Mouse (Mus musculus) layer of hippocampus, postnatal 25 days (tissue): ENCODE measurements around the gene Ybx2. TPM values are rescaled to one million over a fixed set of nuclear protein-coding genes. Genes with fewer than 3 reads are reported as not detected.
"Not testable (repeated sequence)": the region's sequence is repeated elsewhere in the genome, so short reads cannot be mapped to it uniquely, and the experiment has no call there.

Experiments
- DNase-seq, 2 experiments: peaks; one replicate each; pipeline ENCODE4 v3.0.0; 2022; ENCODE audit warnings: mixed read lengths in 2 of 2, low spot score in 1 of 2; ENCODE audit errors: extremely low spot score in 1 of 2
- total RNA-seq, 2 experiments: library from RNA; stranded (reverse); gene quantifications; 2 replicates each; pipeline ENCODE4 v1.2.3; 2021

Ybx2 gene
- total RNA-seq, 2 experiments from 2014 or later = 7.3 to 11.1 TPM

GRCm38 (mm10) chr11:69955618-69956017 lies 20.0 kb downstream of the Ybx2 start:
- not testable (repeated sequence) for DNase-seq

GRCm38 (mm10) chr11:69956218-69956617 lies 20.6 kb downstream of the Ybx2 start:
- no peak for DNase-seq

- DNase-seq = no peak
Measured at GRCm38 (mm10) chr11:69960616-69961015, 25.0 kb downstream of the Ybx2 start.

GRCm38 (mm10) chr11:69961841-69962240 lies 26.2 kb downstream of the Ybx2 start:
- DNase-seq = no peak

GRCm38 (mm10) chr11:69964650-69965270 lies 29.2 kb downstream of the Ybx2 start, which contains the start of gene Cldn7:
Cldn7 (plus strand) TSS chr11:69964779.
- no peak for DNase-seq

- DNase-seq = no peak
Measured at GRCm38 (mm10) chr11:69965271-69966005, 29.8 kb downstream of the Ybx2 start.

GRCm38 (mm10) chr11:69966006-69966859 lies 30.6 kb downstream of the Ybx2 start:
- DNase-seq = no peak

- DNase-seq = no peak
Measured at GRCm38 (mm10) chr11:69966860-69967517, 31.4 kb downstream of the Ybx2 start.

GRCm38 (mm10) chr11:69968793-69969192 lies 33.2 kb downstream of the Ybx2 start:
- DNase-seq = no peak

- DNase-seq = no peak
Measured at GRCm38 (mm10) chr11:69970222-69970621, 34.6 kb downstream of the Ybx2 start.

GRCm38 (mm10) chr11:69970775-69971174 lies 35.2 kb downstream of the Ybx2 start:
- DNase-seq = no peak

- no peak for DNase-seq
Measured at GRCm38 (mm10) chr11:69974907-69975306, 39.3 kb downstream of the Ybx2 start.

- DNase-seq = no peak
Measured at GRCm38 (mm10) chr11:69976271-69976670, 40.7 kb downstream of the Ybx2 start.

- DNase-seq = no peak
Measured at GRCm38 (mm10) chr11:69979827-69980195, 44.2 kb downstream of the Ybx2 start.

GRCm38 (mm10) chr11:69980196-69981140 lies 44.9 kb downstream of the Ybx2 start:
- DNase-seq = peak; percentile 98 to 100

- peak in 1 of 2 experiments; percentile 56 for DNase-seq
Measured at GRCm38 (mm10) chr11:69981141-69981762, 45.7 kb downstream of the Ybx2 start, which contains the start of gene Ctdnep1. Ctdnep1 (plus strand) TSS chr11:69981156.

- no peak for DNase-seq
Measured at GRCm38 (mm10) chr11:69982225-69982624, 46.6 kb downstream of the Ybx2 start, which contains the start of gene Elp5. Elp5 (minus strand) TSS chr11:69982517.

GRCm38 (mm10) chr11:69982877-69983276 lies 47.3 kb downstream of the Ybx2 start:
- DNase-seq = no peak

- DNase-seq = no peak
Measured at GRCm38 (mm10) chr11:69983377-69983776, 47.8 kb downstream of the Ybx2 start.
